Comparison of ENCODE assay signal across 24 mouse cellular contexts in genomic region chr1:86718190-86718589, GRCm38 (mm10). TPM values are rescaled to one million over a fixed set of nuclear protein-coding genes. Genes with fewer than 3 reads are reported as not detected.
"Had no signal": no experiment of that assay in that cellular context is flagged by ENCODE, and none has a peak within 500 bp of the region (broad histone marks: within the 10 kb centered on the region; RNA-seq: fewer than 3 reads in every experiment).

No protein-coding gene starts in this region.

- H3K4me2 ChIP-seq: heart, embryonic 11.5 days; heart, embryonic 13.5 days; heart, embryonic 15.5 days; hindbrain, embryonic 13.5 days; hindbrain, embryonic 15.5 days; limb, embryonic 13.5 days; limb, embryonic 15.5 days had no signal

- DNase-seq: gastrocnemius, postnatal 14 days; gastrocnemius, postnatal 36 days; heart, adult 11 months; heart, adult 2 months; heart, postnatal 14 days; heart, postnatal 36 days; kidney, adult 11 months; kidney, adult 2 months; kidney, adult 9 months; kidney, postnatal 14 days; layer of hippocampus, adult 9-11 months; layer of hippocampus, postnatal 36 days; left cerebral cortex, postnatal 4 days had no signal

- H3K36me3 ChIP-seq: heart, embryonic 13.5 days; heart, embryonic 15.5 days; hindbrain, embryonic 13.5 days; hindbrain, embryonic 15.5 days; limb, embryonic 13.5 days; limb, embryonic 15.5 days had no signal

- H3K27ac ChIP-seq: heart, adult 2 months; heart, embryonic 15.5 days; hindbrain, embryonic 13.5 days; hindbrain, embryonic 15.5 days; hindbrain, postnatal 0 days; limb, embryonic 13.5 days; limb, embryonic 15.5 days; liver, embryonic 14.5 days had no signal

- ATAC-seq: hindbrain, postnatal 0 days had no signal

- H3K9ac ChIP-seq: heart, embryonic 13.5 days; heart, embryonic 15.5 days; hindbrain, embryonic 13.5 days; hindbrain, embryonic 15.5 days; limb, embryonic 13.5 days; limb, embryonic 15.5 days; liver, embryonic 14.5 days had no signal

- H3K9me3 ChIP-seq: heart, embryonic 13.5 days; heart, embryonic 15.5 days; hindbrain, embryonic 13.5 days; hindbrain, embryonic 15.5 days; limb, embryonic 13.5 days; limb, embryonic 15.5 days had no signal

- H3K27me3 ChIP-seq: heart, embryonic 13.5 days; heart, embryonic 15.5 days; hindbrain, embryonic 13.5 days; hindbrain, embryonic 15.5 days; limb, embryonic 13.5 days; limb, embryonic 15.5 days had no signal

- H3K4me1 ChIP-seq: hindbrain, embryonic 15.5 days; limb, embryonic 13.5 days; limb, embryonic 15.5 days had no signal

- H3K4me3 ChIP-seq: heart, adult 2 months; heart, embryonic 13.5 days; heart, embryonic 15.5 days; hindbrain, embryonic 13.5 days; hindbrain, embryonic 15.5 days; limb, embryonic 13.5 days; limb, embryonic 15.5 days had no signal

RNA-seq across cellular contexts. Expression of gene Nppc, which starts 47.8 kb away (rescaled TPM):
- total RNA-seq: heart, adult 2 months; hematopoietic stem cell, adult 5-6 weeks had no signal
- polyA plus RNA-seq: gonadal fat pad, adult 2 months had no signal
